Mouse (Mus musculus) cerebellum, adult 2 months (tissue): ENCODE results near the gene Clmp. TPM values are rescaled to one million over a fixed set of nuclear protein-coding genes. Genes with fewer than 3 reads are reported as not detected.
A peak's percentile ranks its signal among the peaks of the same experiment; 100 is the strongest.

Source experiments
- DNase-seq, 2 experiments: peaks; one replicate each; pipeline ENCODE4 v3.0.0; 2021
- H3K27ac ChIP-seq: fragments of 200-500 bp; 2 replicates; pipeline ENCODE4 v1.5.1; 2012; ENCODE audit warnings: low read length, control low read depth, inconsistent platforms; ENCODE audit not compliant: insufficient read depth
- H3K27me3 ChIP-seq: fragments of 200-500 bp; 2 replicates; pipeline ENCODE4 v1.6.1; 2012; ENCODE audit warnings: inconsistent platforms, mild to moderate bottlenecking, low read length, moderate library complexity; ENCODE audit not compliant: control insufficient read depth, insufficient read depth
- H3K4me1 ChIP-seq: fragments of 200-500 bp; 2 replicates; pipeline ENCODE4 v1.6.1; 2011; ENCODE audit warnings: low read length; ENCODE audit not compliant: control insufficient read depth, insufficient read depth
- H3K4me3 ChIP-seq: fragments of 200-500 bp; replicated peaks from 2 replicates; pipeline ENCODE3; 2011; ENCODE audit warnings: mild to moderate bottlenecking, low read depth, low read length, control low read depth; ENCODE audit not compliant: insufficient read depth
- CTCF ChIP-seq: fragments of 200-500 bp; IDR thresholded peaks from 2 replicates; pipeline ENCODE4 v1.5.1; 2011; ENCODE audit warnings: low read depth, mild to moderate bottlenecking, control low read depth, low read length, moderate library complexity, borderline replicate concordance; ENCODE audit not compliant: insufficient read depth
- POLR2A ChIP-seq: fragments of 200-500 bp; IDR thresholded peaks from 2 replicates; pipeline ENCODE4 v1.6.1; 2011; ENCODE audit warnings: low read length, control low read depth, borderline replicate concordance; ENCODE audit not compliant: insufficient read depth
- WGBS: fragments of 180-500 bp; shearing (Covaris S2); methylation state at CpG from one replicate; pipeline ENCODE4 v1.1.7; 2018; 5-methylcytosine and 5-hydroxymethylcytosine counted together
- polyA plus RNA-seq: library from polyadenylated mRNA; depleted of rRNA; stranded (reverse); fragments of >200 nt; gene quantifications from 2 replicates; pipeline ENCODE4 v1.2.3, GENCODE M21; 2012; rRNA removed

Clmp gene
- 21.7 and 21.8 TPM in 2 replicates for polyA plus RNA-seq

DNA sequence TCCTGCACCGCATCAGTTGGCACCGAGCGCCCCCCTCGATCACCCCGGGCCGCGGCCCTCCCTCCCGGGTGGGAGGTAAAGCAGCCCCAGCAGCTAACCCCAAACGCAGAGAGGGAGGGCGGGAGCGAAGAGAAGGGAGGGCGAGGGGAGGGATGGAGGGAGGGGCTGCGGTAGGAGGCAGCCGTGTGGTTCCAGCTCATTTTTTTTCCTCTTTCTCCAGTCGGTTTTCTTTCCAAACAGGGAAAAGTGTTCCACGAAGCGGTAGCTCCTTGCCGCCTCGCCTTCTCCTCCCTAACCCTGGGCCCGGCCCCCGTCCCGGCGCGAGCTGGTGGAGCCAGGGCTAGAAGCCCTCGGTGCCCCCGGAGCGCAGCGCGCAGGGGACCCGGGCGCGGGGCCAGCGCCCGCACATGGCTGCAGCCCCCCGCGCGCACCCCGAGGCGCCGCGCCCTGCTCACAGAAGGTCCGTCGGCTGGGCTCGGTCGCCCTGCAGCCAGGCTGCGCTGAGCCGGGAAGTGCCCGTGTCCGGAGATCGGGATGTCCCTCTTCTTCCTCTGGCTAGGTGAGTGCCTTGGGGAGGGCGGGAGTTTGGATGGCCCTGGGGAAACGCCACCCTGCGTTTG, at the start of gene Clmp:
Gene Clmp (plus strand): TSS at position 162 of the 620 bp plus-strand sequence.
- Histone ChIP-seq H3K4me1 (no peaks in the 10 kb centered on the region; the same call in 1 of the 2 replicates), H3K27ac (peak within 1 kb of the TSS; percentile 85), H3K27me3 (no peaks in the 10 kb centered on the region), H3K4me3 (peak within 1 kb of the TSS; percentile 85)
- TF ChIP-seq POLR2A (no peak; the same call in 1 of the 2 replicates), CTCF (no peak)
- DNase-seq = peak; percentile 58 to 73
- WGBS = under 1% methylated on average over 53 of the region's 53 CpGs

DNA sequence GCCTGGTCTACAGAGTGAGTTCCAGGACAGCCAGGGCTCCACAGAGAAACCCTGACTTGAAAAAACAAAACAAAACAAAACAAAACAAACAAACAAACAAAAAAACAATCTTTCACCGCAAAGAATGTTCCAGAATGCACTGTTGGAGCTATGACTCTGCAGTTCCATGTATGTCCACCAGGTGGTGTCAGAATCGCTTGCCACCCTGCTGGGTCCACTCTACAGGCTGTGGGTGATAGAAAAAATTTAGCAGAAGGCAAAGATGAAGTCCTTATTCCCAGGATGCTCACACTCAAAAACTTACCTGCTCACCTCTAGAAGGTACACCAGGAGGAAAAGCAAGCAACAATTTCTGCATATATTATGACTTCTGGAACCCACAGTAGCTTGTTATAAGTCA, 49.7 kb upstream of the Clmp start:
- Histone ChIP-seq H3K27me3 (no peaks in the 10 kb centered on the region), H3K4me3 (no peak overlapping the region), H3K27ac (no peak overlapping the region), H3K4me1 (peaks cover 20% of the 10 kb centered on the region)
- WGBS = 7% methylated on average over 2 of the region's 2 CpGs
- DNase-seq = peak; percentile 67 to 77
- TF ChIP-seq POLR2A (no peak), CTCF (peak; percentile 92)

DNA sequence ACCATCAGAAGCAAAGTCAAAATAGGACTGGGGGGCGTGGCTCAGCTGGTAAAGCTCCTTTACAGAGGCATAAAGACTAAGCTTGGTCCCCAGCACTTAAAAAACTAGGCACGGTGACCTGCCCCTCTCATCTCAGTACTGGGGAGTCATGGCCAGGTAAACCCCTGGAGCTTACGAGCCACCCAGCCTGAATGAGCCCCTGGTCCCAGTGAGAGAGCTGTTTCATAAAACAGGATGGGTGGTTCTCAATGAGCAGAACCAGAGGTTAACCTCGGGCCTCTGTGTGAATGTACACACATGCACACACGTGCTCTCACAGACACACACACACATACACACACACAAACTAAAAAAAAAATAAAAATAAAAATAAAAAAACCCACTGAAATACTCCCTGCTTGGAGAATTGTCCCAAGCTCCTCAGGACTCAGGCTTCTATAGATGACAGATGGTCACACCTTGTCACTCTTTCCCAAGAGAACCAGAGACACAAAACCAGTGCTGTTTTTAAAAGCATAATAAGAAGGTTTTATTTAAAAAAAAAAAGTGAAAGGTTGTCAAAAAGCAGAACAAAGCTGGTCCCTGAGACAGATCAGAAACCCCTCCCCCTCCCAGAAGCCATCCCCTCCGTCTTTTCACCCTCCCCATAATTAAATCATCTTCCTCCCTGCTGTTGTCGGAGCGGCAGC, 47.9 kb upstream of the Clmp start:
- peak in 1 of 2 experiments; percentile 42 for DNase-seq
- Histone ChIP-seq H3K27ac (peak overlapping the region; percentile 60; the same call in 1 of the 2 replicates), H3K27me3 (no peaks in the 10 kb centered on the region), H3K4me1 (peaks cover 14% of the 10 kb centered on the region), H3K4me3 (peak overlapping the region; percentile 82)
- WGBS = 43% methylated on average over 8 of the region's 8 CpGs
- TF ChIP-seq POLR2A (no peak), CTCF (no peak)

DNA sequence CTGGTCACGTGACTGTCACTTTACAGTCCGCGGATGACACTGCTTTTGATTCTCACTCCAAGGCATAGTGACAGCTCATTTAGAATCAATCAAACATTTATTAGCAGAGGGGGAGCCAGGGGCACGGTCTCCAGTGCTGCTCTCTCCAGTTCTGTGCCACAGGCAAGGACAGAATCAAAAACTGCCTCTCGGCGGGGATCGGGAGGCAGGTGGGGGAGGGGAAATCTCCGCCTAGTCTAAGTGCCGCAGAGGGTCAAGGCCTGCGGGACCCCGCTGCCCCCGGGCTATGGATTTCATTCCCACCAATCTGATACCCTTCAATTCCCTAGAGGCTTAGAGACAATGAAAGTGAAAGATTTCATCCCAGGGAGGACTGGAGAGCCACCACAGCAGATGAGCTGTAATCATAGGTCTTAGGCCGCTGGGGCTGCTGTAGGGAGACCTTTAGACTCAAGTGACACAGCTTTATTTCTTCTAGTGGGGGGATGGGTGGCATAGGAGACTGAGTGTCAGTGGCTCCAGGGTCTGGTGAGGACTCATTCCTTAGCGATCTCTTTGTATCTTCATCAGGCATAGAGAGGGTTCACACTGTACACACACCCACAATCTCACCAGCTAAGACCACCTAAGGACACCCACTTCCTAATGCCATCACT, 47.2 kb upstream of the Clmp start:
- peak; percentile 74 to 79 for DNase-seq
- TF ChIP-seq POLR2A (0 out of 2 replicates have a peak, but pooled peaks have one; percentile 15), CTCF (no peak)
- H3K27ac ChIP-seq = peak overlapping the region; percentile 60
- WGBS = 4% methylated on average over 14 of the region's 14 CpGs
- peak overlapping the region; percentile 82 for H3K4me3 ChIP-seq
- H3K27me3 ChIP-seq = no peaks in the 10 kb centered on the region
- peaks cover 14% of the 10 kb centered on the region for H3K4me1 ChIP-seq

DNA sequence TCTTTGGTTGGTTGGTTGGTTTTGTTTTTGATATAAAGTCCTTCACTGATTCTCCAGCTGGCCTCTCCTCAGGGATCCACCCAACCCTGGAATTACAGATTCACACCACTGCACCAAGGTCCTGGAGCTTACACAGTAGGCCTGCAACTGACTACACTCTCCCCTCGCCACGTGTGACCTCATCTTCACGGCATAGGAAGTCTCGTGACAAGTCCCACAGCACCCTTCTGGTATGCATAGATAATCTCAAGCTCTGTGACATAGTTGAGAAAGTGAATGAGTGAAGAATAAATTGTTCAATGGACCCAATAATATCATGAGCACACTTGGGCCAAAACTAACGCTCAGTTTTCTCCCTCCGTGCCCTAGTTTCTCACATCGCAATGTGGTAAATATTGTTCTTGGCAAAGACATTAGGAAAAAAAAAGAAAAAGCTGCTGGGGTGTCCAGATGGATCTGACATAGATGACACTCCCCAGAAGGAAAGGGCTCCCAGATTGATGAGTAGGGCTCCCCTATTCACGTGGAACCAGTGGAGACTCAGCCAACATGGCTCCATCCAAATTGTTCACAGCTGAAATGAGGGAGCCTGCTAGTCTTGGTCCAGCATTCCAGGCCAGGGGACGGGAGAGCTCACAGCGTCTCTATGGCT, 46.1 kb upstream of the Clmp start:
- 28% methylated on average over 10 of the region's 10 CpGs for WGBS
- peak; percentile 47 to 62 for DNase-seq
- no peaks in the 10 kb centered on the region for H3K27me3 ChIP-seq
- H3K4me3 ChIP-seq = no peak overlapping the region
- peaks cover 14% of the 10 kb centered on the region for H3K4me1 ChIP-seq
- no peak for TF ChIP-seq POLR2A
- no peak for TF ChIP-seq CTCF
- peak overlapping the region; percentile 15; the same call in 1 of the 2 replicates for H3K27ac ChIP-seq

DNA sequence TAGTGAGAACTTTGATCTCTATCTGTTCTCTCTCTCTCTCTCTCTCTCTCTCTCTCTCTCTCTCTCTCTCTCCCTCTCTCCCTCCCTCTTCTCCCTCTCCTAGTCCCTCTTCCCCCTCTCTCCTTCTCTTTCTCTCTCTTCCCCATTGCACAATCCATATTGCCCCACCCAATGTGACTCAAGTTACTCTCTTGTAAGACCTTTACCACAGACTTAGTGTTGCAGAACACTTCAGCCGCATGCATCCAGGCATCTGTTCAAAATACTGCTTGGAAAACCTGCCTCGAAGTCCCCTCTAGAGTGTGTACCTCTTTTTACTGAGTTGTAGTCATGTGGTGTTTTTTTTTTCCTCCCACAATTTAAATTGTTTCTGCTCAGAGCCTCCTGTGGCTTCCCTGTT, 44.4 kb upstream of the Clmp start:
- Histone ChIP-seq H3K4me1 (peaks cover 14% of the 10 kb centered on the region), H3K4me3 (no peak overlapping the region), H3K27ac (no peak overlapping the region), H3K27me3 (no peaks in the 10 kb centered on the region)
- DNase-seq = no peak
- TF ChIP-seq CTCF = no peak
- TF ChIP-seq POLR2A = no peak
- WGBS = 79% methylated on average over 2 of the region's 2 CpGs

DNA sequence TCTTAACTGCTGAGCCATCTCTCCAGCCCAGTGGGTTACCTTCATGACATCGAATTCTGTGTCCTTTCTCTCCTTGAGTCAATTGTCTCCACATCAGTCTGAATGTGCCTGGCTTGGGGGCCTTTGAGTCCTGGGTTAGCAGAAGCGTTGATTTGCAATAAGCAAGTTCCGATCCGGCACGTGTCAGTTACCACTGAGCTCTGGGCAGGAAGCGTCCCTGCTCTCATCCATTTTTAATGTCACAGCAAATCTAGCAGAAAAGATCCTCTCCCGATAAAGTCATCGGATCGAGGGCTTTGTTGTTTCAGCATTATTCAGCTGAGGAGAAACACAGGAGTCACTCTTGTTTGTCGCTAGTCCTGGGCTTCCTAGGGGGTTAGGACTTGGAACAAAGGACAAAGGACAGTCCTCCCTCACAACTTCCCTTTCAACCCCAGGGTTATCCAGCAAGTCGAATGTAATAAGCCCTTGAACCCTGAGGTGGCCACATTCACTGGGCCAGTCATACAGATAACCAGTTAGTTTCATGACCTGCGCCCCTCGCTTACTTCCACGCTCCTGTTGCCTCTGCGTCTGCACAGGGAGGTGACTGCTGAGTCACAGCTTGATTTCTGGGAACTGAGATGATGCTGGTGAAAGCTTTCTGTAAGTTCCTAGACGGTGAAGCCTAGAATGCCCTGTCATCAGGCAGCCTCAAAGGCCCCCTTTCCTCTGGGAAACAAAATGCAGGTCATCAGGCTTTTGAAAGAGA, 43.1 kb upstream of the Clmp start:
- Histone ChIP-seq H3K27ac (no peak overlapping the region), H3K4me3 (no peak overlapping the region), H3K4me1 (peaks cover 14% of the 10 kb centered on the region), H3K27me3 (no peaks in the 10 kb centered on the region)
- DNase-seq = no peak
- WGBS = 64% methylated on average over 16 of the region's 16 CpGs
- TF ChIP-seq CTCF = no peak
- no peak for TF ChIP-seq POLR2A
